Mouse (Mus musculus) yolk sac, embryonic 10.5 days (tissue): ENCODE data around the gene Rps27.
"Not testable (repeated sequence)": the region's sequence is repeated elsewhere in the genome, so short reads cannot be mapped to it uniquely, and the experiment has no call there.

ENCODE experiments used
- DNase-seq: peaks from one replicate; pipeline ENCODE4 v3.0.0-alpha.2; 2017; ENCODE audit warnings: low spot score

Rps27 gene

DNA sequence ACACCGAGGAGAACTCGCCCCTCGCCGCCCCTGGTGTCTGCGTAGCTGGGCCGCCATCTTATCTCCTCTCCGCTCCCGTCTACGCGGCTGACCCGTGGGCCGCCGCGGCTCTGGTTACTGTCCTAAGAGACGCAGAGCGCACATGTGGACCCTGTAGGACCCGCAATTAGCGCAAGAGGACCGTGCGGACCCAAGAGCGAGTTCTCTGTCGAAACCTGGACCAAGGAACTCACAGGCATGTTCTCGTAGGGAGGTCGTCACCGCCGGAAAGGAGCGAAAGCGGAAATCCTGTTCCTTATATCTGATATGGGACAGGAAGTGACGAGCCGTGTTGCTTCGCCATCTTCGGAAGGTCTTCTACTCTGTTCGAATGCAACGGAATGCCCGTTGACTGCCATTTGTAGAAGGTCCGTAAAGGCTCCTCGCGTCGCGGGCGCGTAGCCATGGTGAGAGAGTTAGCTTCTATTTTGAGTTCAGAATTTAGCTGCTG lies at the start of gene Rps27, which contains the start of gene Rab13:
Gene Rps27 (minus strand): TSS at position 275 of the 490 bp plus-strand sequence.
Gene Rab13 (plus strand): TSS at position 319 of the 490 bp plus-strand sequence.
- peak; percentile 95 for DNase-seq

DNA sequence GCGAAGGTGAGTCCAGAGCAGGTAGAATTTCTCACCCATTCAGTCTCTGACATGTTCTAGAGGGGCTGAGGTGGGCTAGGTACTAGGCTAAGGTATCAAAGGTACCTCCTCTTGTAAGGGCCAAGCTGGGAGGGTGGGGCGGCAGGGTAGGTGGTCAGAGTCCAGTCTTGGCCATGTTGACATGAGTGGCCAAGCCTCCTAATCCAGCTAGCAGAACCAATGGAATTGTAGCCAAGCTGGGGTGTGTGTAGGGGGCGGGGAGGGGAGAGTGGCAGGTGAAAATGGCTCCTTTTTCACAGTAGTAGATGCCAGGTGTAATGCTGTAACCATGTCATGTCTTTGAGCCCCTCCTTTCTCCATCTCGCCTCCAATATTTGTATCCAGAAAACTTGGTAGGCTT lies 45.1 kb upstream of the Rps27 start:
- DNase-seq = peak; percentile 59

GRCm38 (mm10) chr3:90256731-90257530 lies 43.5 kb upstream of the Rps27 start:
- DNase-seq = no peak

DNA sequence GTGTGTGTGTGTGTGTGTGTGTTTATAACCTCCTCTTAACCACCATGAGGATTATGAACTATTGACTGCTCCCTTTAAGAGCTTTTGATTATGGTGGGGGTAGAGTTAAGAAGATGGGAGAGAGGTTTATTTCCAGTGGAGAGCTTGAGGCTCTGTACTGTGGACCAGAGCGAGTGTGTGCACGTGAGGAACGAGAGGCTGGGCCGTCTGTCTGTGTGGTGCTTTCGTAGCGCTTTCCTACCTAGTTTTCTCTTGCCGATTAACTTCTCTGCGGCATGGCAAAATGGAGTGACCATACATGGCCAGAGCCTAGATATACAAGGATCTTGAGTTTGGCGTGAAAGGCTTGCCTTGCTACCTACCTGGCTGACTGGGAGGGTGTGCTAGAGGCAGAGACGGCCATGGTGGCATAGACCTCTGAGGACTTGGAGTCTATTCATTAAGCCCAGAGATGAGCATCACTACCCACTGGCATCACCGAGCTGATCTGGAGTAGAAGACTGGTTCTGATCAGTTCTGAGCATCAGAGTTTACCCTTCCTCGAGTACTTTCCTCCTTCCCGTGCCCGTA lies 42.4 kb upstream of the Rps27 start:
- DNase-seq = no peak

DNA sequence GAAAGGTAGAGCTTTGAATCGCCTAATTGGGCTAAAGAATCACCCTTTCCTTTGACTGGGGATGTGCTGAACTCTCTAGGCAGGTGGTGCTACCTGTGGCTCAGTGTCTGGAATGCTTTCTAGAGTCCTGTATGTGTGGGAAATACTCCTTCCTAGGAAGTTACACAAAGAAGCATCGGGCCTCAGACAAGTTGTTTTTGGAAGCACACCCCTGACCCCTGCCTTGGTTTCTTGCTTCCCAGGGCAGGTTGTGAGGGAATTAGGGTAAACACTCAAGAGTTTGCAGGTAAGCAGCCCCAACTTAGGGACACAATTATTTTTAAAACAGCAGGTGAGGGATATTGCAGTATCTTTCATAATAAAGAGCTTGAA lies 41.7 kb upstream of the Rps27 start:
- no peak for DNase-seq

- no peak for DNase-seq
These were observed 41.2 kb upstream of the Rps27 start for GRCm38 (mm10) chr3:90254419-90255193.

DNA sequence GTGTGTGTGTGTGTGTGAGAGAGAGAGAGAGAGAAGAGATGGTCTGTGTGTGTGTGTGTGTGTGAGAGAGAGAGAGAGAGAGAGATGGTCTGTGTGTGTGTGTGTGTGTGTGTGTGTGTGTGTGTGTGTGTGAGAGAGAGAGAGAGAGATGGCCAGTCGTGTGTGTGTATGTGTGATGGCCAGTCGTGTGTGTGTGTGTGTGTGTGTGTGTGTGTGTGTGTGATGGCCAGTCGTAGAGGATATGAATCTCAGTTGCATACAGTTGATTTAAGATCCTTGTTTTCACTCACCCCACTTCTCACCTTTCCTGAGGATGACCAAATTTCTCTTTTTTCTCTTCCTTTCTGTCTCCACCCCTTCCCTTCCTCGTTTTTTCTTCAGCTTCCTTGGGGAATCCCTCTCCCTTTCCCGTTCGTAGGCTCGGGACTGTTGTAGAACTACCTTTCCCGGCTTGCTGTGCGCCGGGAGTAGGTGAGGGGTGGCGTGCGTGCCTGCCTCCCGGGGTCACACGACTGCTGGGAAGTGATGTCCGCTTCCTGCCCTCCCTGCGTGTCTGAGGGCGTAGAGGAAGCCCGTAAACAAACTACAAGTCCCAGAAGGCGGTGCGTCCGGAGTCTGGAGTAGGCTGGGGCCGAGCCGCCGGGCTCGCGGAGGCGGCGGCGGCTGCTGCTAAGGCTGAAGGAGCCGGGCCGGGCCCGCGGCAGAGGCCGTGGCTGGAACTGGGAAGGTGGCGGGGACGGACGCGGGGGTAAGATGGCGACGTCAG lies 40.4 kb upstream of the Rps27 start, which contains the start of gene Crtc2:
Gene Crtc2 (plus strand): TSS at position 511 of the 766 bp plus-strand sequence.
- DNase-seq = peak; percentile 97

DNA sequence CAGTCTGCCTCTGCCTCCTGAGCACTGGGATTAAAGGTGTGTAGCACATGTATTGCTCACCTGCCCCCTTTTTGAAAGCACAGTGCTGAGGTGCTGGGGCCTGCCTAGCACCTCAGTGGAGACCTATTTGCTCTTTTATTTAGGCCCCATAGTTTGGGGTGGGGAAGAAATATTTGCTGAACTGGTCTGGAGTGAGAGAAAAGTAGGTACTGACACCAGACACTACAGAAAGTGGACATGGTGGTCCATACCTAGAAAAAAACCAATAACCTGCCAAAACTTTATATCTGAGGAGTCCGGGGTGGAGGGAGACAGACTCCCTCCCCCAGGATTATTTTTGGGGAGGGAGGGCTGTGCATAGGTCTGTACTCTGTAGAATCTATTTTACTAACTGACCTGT lies 39.7 kb upstream of the Rps27 start:
- DNase-seq = not testable (repeated sequence)

DNA sequence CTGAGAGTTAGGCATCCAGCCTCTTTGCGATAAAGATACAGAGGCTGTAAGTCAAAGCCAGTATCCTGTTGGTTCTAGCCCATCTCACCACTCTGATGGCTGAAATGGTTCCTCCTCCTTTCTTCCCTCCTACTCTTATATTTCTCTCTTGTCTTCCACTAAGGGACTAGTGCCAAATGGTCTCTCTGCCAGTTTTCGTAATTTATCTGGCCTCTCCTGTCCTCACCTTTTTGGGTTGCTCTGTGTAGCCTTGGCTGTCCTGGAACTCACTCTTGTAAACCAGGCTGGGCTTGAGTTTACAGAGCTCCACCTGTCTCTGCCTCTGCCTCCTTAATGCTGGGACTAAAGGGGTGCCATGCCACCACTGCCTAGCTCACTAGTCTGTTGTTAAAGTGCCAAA lies 39.2 kb upstream of the Rps27 start:
- DNase-seq = not testable (repeated sequence)

GRCm38 (mm10) chr3:90251731-90252226 lies 38.3 kb upstream of the Rps27 start:
- not testable (repeated sequence) for DNase-seq

DNA sequence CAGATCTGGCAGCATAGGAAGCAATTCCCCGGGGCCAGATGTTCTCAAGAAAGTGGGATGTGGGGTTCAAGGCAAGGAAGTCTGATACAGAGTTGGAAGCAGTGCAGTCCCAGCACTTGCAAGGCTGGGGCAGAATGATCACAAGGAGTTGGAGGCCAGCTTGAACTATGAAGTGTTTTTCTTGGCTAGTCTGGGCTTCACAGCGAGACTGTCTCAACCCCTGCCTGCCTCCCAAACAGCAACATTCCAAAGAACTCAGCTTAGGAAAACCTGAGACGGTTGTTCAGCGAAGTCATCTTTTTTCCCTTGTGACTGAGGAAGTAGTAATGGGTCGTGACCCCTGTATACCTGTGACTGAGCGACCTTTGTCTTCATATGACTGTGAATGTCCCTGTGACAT lies 37.3 kb upstream of the Rps27 start:
- DNase-seq = peak; percentile 30

- DNase-seq = peak; percentile 49
These were observed 35.3 kb upstream of the Rps27 start for GRCm38 (mm10) chr3:90248746-90249100.

DNA sequence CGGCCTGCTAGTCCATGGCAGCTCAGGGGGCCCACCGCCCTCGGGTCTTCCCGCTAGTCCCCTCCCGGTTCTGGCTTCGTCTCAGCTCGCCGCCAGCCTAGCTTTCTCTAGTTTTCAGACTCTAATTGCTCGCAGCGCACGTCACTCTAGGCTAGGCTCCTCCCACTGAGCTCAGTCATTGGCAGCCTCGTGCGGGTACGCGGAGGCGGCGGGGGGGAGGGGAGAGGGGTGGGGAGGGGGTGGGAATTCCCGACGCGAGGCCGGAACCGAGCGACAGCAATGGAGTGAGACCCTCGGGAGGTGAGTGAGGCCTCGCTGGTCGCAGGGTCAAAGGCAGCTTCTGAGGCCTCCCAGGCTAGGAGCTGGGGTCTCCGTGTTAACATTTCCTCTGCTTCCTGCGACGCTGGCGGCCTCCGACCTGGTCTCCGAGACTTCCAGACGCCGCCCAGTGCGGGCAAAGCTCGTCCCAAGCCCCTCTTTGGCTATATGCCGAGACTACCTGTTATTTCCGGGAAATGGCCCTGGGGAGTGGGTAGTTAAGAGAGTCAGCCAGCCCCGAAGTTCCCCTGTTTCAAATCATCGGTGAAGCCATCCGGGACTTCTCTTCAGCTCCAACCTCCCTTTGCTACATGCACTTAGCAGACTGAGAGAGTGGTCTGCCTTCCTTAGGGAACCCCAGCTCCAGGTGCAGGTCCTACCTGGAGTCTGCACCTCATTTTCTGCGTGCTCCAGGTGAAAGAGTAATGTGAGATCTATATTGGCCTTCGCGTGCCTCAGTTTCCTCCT lies 34.7 kb upstream of the Rps27 start, which contains the start of gene Slc39a1:
Gene Slc39a1 (plus strand): TSS at position 213 of the 786 bp plus-strand sequence.
- DNase-seq = peak; percentile 97

DNA sequence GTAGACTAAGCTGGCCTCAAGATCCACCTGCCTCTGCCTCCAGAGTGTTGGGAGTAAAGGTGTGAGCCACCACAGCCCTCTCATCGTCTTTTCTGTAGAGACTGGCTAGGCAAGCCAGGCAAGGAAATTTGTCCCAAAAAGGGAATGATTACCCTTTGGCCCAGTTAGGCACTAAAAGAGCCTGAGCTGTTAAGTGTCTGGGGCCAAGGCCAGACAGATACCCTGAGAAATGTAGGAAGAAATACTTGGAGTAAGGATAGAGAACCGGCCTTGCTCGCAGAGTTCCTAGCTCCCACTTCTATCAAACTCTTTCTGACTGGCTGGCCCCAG lies 34.1 kb upstream of the Rps27 start:
- no peak for DNase-seq

DNA sequence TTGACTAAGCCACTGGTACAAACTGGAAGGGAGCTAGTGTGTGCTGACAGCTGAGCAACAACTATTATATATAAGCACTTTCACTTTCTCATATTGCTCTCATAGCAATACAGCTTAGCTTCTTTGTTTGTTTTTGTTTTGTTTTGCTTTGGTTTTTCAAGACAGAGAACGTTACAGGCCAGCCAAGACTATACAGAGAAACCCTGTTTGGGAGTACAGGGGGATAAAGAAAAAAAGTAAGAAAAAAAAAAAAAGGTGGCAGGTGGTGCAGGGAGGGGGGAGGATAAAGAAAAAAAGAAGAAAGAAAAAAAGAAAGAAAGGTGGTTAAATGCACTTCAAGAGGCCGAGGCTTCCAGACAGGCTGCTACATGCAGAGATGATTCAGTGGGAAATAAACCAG lies 32.0 kb upstream of the Rps27 start:
- no peak for DNase-seq

GRCm38 (mm10) chr3:90242984-90243775 lies 29.7 kb upstream of the Rps27 start, which contains the start of gene Creb3l4:
Gene Creb3l4 (minus strand): TSS chr3:90243512.
- peak; percentile 33 for DNase-seq

GRCm38 (mm10) chr3:90241669-90242358 lies 28.4 kb upstream of the Rps27 start:
- DNase-seq = no peak

DNA sequence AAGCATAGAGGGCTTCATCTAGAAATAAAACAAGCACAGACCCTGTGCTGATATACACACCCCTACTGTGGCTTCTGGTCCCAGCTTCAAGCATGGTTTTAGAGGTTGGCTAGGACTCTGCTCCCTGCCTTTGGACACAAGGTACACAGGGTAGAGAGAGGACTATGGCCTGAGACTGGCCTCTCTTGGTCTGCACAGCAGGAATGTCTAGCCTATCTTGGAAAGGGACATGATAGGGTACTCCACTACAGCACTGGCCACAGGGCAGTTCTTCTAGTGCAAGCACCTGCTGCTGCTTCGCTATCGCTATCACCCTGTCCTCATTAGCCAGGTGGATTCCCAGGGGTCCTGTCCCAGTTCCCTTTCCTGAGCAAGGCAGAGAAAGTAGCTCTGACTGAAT lies 27.8 kb upstream of the Rps27 start:
- DNase-seq = no peak
